Mouse (Mus musculus) E14TG2a.4 (cell line): ENCODE measurements around the gene Fstl1.

Source experiments
- CTCF ChIP-seq: conservative IDR thresholded peaks from 2 replicates; pipeline ENCODE4 v1.5.1; 2014; ENCODE audit warnings: low read length
- POU5F1 ChIP-seq: IDR thresholded peaks from 2 replicates; pipeline ENCODE4 v1.6.1; 2014; ENCODE audit warnings: low read length, borderline replicate concordance

DNA sequence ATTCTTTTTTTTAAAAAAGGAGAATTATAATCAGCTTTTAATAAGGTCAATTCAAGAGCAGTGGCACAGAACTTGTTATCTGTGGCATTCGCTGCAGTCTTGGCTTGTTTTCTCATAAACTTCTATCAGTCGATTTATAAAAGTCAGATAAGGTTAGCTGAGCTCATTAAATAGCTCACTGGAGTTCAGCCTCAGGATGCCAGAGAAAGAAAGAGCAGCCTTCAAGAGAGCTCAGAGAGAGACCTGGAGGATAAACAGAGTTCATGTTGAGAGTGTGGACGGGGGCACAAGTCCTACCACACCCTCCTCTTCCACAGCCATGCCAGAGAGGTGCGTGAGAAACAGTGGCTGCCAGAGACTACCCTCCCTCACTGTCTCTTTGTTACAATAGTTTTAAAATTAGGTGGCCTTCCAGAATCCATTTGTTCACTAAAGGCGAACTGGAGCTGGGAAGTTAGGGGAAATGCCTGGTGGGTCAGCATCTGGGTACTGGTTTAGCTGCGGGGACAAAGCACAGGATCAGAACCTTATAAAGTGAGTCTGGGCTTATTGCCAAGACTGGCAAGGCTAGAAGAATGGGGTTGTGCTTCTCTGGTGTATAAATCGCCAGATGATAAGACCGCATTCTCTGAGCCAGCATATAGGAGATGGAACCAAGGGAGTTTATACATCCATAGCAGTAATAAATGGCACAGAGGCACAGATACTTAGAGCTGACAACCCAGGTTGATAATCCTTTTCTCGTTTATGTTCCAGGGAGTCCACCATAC, 47.1 kb upstream of the Fstl1 start:
- TF ChIP-seq CTCF (no peak), POU5F1 (no peak)
